Mouse (Mus musculus): ENCODE results near the gene Pcdh15.

- TF ChIP-seq POLR2A (IDR thresholded peaks at IDR 0.05; ENCODE audit: borderline replicate concordance, insufficient read depth, low read length) (no peak), CTCF (IDR thresholded peaks at IDR 0.05; ENCODE audit: borderline replicate concordance, insufficient read depth, low read depth, low read length) (no peak; the same call in 1 of the 2 replicates)
These were observed 822.4 kb downstream of the Pcdh15 start for GRCm38 (mm10) chr10:73921579-73921978.

All from cerebellum, adult 2 months (tissue).